Mouse (Mus musculus): ENCODE results near the gene Sowahb. TPM values are rescaled to one million over a fixed set of nuclear protein-coding genes. Genes with fewer than 3 reads are reported as not detected.

Sowahb gene
- polyA plus RNA-seq, 1 experiment from 2014 or later, result 0.23 TPM

- Histone ChIP-seq H3K4me2 (no peak overlapping the region), H3K9ac (no peak overlapping the region), H3K27ac (ENCODE audit: poor library complexity, severe bottlenecking) (no peak overlapping the region), H3K36me3 (no peaks in the 10 kb centered on the region), H3K4me1 (replicated peaks) (no peaks in the 10 kb centered on the region), H3K9me3 (replicated peaks) (peaks cover 4% of the 10 kb centered on the region; the same call in 1 of the 2 replicates), H3K27me3 (replicated peaks) (no peaks in the 10 kb centered on the region), H3K4me3 (no peak overlapping the region)
- WGBS, result 71% methylated on average over 4 of the region's 4 CpGs
- peak; percentile 36; the same call in 1 of the 2 replicates for ATAC-seq (ENCODE audit: insufficient number of reproducible peaks, low FRiP score)
Measured at GRCm38 (mm10) chr5:93060865-93061264, 16.0 kb upstream of the Sowahb start.

GRCm38 (mm10) chr5:93053606-93054397 lies 9.0 kb upstream of the Sowahb start:
- H3K27me3 ChIP-seq (replicated peaks), result peaks cover 16% of the 10 kb centered on the region
- H3K4me1 ChIP-seq (replicated peaks), result no peaks in the 10 kb centered on the region; the same call in 1 of the 2 replicates
- no peak overlapping the region for H3K27ac ChIP-seq (ENCODE audit: poor library complexity, severe bottlenecking)
- H3K9ac ChIP-seq, result no peak overlapping the region
- WGBS, result 38% methylated on average over 8 of the region's 8 CpGs
- no peaks in the 10 kb centered on the region for H3K36me3 ChIP-seq
- ATAC-seq (ENCODE audit: insufficient number of reproducible peaks, low FRiP score), result no peak
- no peak overlapping the region for H3K4me3 ChIP-seq
- no peak overlapping the region for H3K4me2 ChIP-seq
- H3K9me3 ChIP-seq (replicated peaks), result peaks cover 4% of the 10 kb centered on the region; the same call in 1 of the 2 replicates

- ATAC-seq (ENCODE audit: insufficient number of reproducible peaks, low FRiP score), result no peak
- peaks cover 4% of the 10 kb centered on the region; the same call in 1 of the 2 replicates for H3K9me3 ChIP-seq (replicated peaks)
- H3K27ac ChIP-seq (ENCODE audit: poor library complexity, severe bottlenecking), result no peak overlapping the region
- H3K4me3 ChIP-seq, result no peak overlapping the region
- H3K36me3 ChIP-seq, result no peaks in the 10 kb centered on the region
- H3K4me1 ChIP-seq (replicated peaks), result no peaks in the 10 kb centered on the region; the same call in 1 of the 2 replicates
- no peak overlapping the region for H3K9ac ChIP-seq
- 83% methylated on average over 9 of the region's 9 CpGs for whole genome bisulfite sequencing
- H3K27me3 ChIP-seq (replicated peaks), result peaks cover 26% of the 10 kb centered on the region
- H3K4me2 ChIP-seq, result no peak overlapping the region
Measured at GRCm38 (mm10) chr5:93051951-93052350, 7.1 kb upstream of the Sowahb start.

- ATAC-seq (ENCODE audit: insufficient number of reproducible peaks, low FRiP score), result no peak
- H3K4me2 ChIP-seq, result no peak overlapping the region
- H3K4me3 ChIP-seq, result no peak overlapping the region
- no peak overlapping the region for H3K27ac ChIP-seq (ENCODE audit: poor library complexity, severe bottlenecking)
- H3K9ac ChIP-seq, result no peak overlapping the region
- peaks cover 35% of the 10 kb centered on the region for H3K27me3 ChIP-seq (replicated peaks)
- no peaks in the 10 kb centered on the region for H3K36me3 ChIP-seq
- H3K4me1 ChIP-seq (replicated peaks), result no peaks in the 10 kb centered on the region; the same call in 1 of the 2 replicates
- 50% methylated on average over 5 of the region's 5 CpGs for WGBS
- H3K9me3 ChIP-seq (replicated peaks), result no peaks in the 10 kb centered on the region
Measured at GRCm38 (mm10) chr5:93051041-93051440, 6.2 kb upstream of the Sowahb start.

- no peak overlapping the region for H3K27ac ChIP-seq (ENCODE audit: poor library complexity, severe bottlenecking)
- WGBS, result 50% methylated on average over 1 of the region's 1 CpGs
- H3K9me3 ChIP-seq (replicated peaks), result no peaks in the 10 kb centered on the region
- ATAC-seq (ENCODE audit: insufficient number of reproducible peaks, low FRiP score), result no peak
- H3K4me1 ChIP-seq (replicated peaks), result peaks cover 7% of the 10 kb centered on the region
- H3K36me3 ChIP-seq, result no peaks in the 10 kb centered on the region
- H3K27me3 ChIP-seq (replicated peaks), result peaks cover 41% of the 10 kb centered on the region
- no peak overlapping the region for H3K4me2 ChIP-seq
- no peak overlapping the region for H3K4me3 ChIP-seq
- no peak overlapping the region for H3K9ac ChIP-seq
Measured at GRCm38 (mm10) chr5:93049971-93050370, 5.1 kb upstream of the Sowahb start.

GRCm38 (mm10) chr5:93048481-93049240 lies 3.8 kb upstream of the Sowahb start:
- Histone ChIP-seq H3K9ac (no peak overlapping the region), H3K4me1 (replicated peaks) (peaks cover 20% of the 10 kb centered on the region), H3K9me3 (replicated peaks) (no peaks in the 10 kb centered on the region), H3K27ac (ENCODE audit: poor library complexity, severe bottlenecking) (no peak overlapping the region), H3K4me3 (no peak overlapping the region), H3K36me3 (no peaks in the 10 kb centered on the region), H3K4me2 (no peak overlapping the region), H3K27me3 (replicated peaks) (peaks cover 54% of the 10 kb centered on the region)
- no peak for ATAC-seq (ENCODE audit: insufficient number of reproducible peaks, low FRiP score)
- WGBS, result 55% methylated on average over 13 of the region's 13 CpGs

- no peak overlapping the region for H3K9ac ChIP-seq
- H3K9me3 ChIP-seq (replicated peaks), result no peaks in the 10 kb centered on the region
- peaks cover 22% of the 10 kb centered on the region for H3K4me1 ChIP-seq (replicated peaks)
- ATAC-seq (ENCODE audit: insufficient number of reproducible peaks, low FRiP score), result no peak
- WGBS, result 31% methylated on average over 5 of the region's 5 CpGs
- no peak overlapping the region for H3K27ac ChIP-seq (ENCODE audit: poor library complexity, severe bottlenecking)
- no peak overlapping the region for H3K4me3 ChIP-seq
- no peak overlapping the region for H3K4me2 ChIP-seq
- H3K36me3 ChIP-seq, result no peaks in the 10 kb centered on the region
- peaks cover 68% of the 10 kb centered on the region for H3K27me3 ChIP-seq (replicated peaks)
Measured at GRCm38 (mm10) chr5:93046306-93046845, 1.6 kb upstream of the Sowahb start.

GRCm38 (mm10) chr5:93045371-93045714 lies 521 bp upstream of the Sowahb start:
- no peak for ATAC-seq (ENCODE audit: insufficient number of reproducible peaks, low FRiP score)
- no peaks in the 10 kb centered on the region for H3K9me3 ChIP-seq (replicated peaks)
- peaks cover 22% of the 10 kb centered on the region for H3K4me1 ChIP-seq (replicated peaks)
- no peaks in the 10 kb centered on the region for H3K36me3 ChIP-seq
- no peak overlapping the region for H3K27ac ChIP-seq (ENCODE audit: poor library complexity, severe bottlenecking)
- peaks cover 68% of the 10 kb centered on the region for H3K27me3 ChIP-seq (replicated peaks)
- peak overlapping the region; percentile 65 for H3K9ac ChIP-seq
- 2% methylated on average over 19 of the region's 19 CpGs for WGBS
- peak overlapping the region; percentile 100 for H3K4me2 ChIP-seq
- peak overlapping the region; percentile 65 for H3K4me3 ChIP-seq

- Histone ChIP-seq H3K27ac (ENCODE audit: poor library complexity, severe bottlenecking) (no peak overlapping the region), H3K4me1 (replicated peaks) (peaks cover 28% of the 10 kb centered on the region), H3K9me3 (replicated peaks) (no peaks in the 10 kb centered on the region), H3K36me3 (no peaks in the 10 kb centered on the region), H3K4me2 (peak overlapping the region; percentile 100), H3K9ac (peak overlapping the region; percentile 65), H3K4me3 (peak overlapping the region; percentile 65), H3K27me3 (replicated peaks) (peaks cover 55% of the 10 kb centered on the region)
- 3% methylated on average over 69 of the region's 69 CpGs for WGBS
- 0 out of 2 replicates have a peak, but pooled peaks have one; percentile 22 for ATAC-seq (ENCODE audit: insufficient number of reproducible peaks, low FRiP score)
Measured at GRCm38 (mm10) chr5:93043688-93044583, 886 bp downstream of the Sowahb start.

GRCm38 (mm10) chr5:93042831-93043687 lies 1.8 kb downstream of the Sowahb start:
- Histone ChIP-seq H3K36me3 (no peaks in the 10 kb centered on the region), H3K4me2 (peak overlapping the region; percentile 100), H3K27ac (ENCODE audit: poor library complexity, severe bottlenecking) (no peak overlapping the region), H3K4me1 (replicated peaks) (peaks cover 30% of the 10 kb centered on the region), H3K9me3 (replicated peaks) (no peaks in the 10 kb centered on the region), H3K4me3 (no peak overlapping the region), H3K9ac (no peak overlapping the region; the same call in 1 of the 2 replicates), H3K27me3 (replicated peaks) (peaks cover 48% of the 10 kb centered on the region)
- WGBS, result 47% methylated on average over 18 of the region's 18 CpGs
- no peak for ATAC-seq (ENCODE audit: insufficient number of reproducible peaks, low FRiP score)
